Mouse (Mus musculus) brain, embryonic 14.5 days (tissue): ENCODE measurements around the gene Spint1.

Experiments
- CTCF ChIP-seq: fragments of 200-500 bp; IDR thresholded peaks from 2 replicates; pipeline ENCODE4 v1.5.1; 2012; ENCODE audit warnings: inconsistent platforms, mild to moderate bottlenecking, moderate library complexity, borderline replicate concordance; ENCODE audit not compliant: insufficient read depth, insufficient read length; ENCODE audit errors: extremely low read depth
- POLR2A ChIP-seq: fragments of 200-500 bp; IDR thresholded peaks from 2 replicates; pipeline ENCODE4 v1.6.1; 2012; ENCODE audit warnings: mild to moderate bottlenecking, inconsistent platforms, borderline replicate concordance; ENCODE audit not compliant: poor library complexity, insufficient read depth, insufficient read length, severe bottlenecking; ENCODE audit errors: extremely low read depth

- no peak for TF ChIP-seq POLR2A
- no peak for TF ChIP-seq CTCF
Measured at GRCm38 (mm10) chr2:119207961-119208343, 29.2 kb upstream of the Spint1 start.
